Mouse (Mus musculus): Measurements from ENCODE around the gene Col4a4. TPM values are rescaled to one million over a fixed set of nuclear protein-coding genes. Genes with fewer than 3 reads are reported as not detected.

Gene Col4a4
- 0.44 and 0.95 TPM in 2 replicates for polyA plus RNA-seq (2012; rRNA removed; ENCODE audit: low replicate concordance)

DNA sequence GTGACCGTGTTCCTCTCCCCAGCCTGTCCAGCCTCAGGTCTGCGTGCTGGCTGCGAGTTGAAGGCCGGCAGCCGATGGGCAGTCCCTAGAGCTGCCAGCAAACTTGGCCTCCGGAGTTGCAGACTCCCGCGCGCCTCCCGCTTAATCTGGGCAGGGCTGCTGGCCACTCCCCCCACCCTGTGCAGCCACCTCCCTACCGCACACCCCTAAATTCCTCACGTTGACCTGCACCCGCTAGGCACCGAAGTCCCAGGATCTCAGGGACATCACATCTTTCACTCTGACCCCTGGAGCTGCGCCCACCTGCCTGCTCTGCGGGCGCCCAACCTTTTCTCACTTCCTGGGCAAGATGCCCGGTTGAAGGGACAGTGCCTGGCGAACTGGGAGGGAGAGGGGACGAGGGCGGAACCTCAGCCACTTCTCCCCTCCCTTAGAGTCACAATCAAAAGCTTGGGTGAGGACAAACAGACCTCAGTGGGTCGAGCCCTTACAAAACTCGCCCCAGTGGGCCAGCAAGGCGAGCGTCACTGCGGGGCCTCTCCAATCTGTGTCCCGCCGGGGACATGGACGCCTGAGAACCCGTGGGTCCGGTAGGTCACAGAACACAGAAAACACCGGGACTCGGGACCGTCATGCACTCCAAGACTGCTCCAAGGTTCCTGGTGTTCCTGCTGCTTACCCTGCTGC, at the start of gene Col4a4, which contains the start of gene Col4a3:
Gene Col4a4, minus strand, starts transcription at position 137 of the 687 bp plus-strand sequence.
Gene Col4a3, plus strand, starts transcription at position 209 of the 687 bp plus-strand sequence.

Other genes with a start within 250 kb of the Col4a4 start
- 0.11 and 1.0 TPM in 2 replicates for gene Col4a3, start 72 bp upstream of the Col4a4 start, polyA plus RNA-seq (2012; rRNA removed; ENCODE audit: low replicate concordance)
- gene Mff, start 138.0 kb upstream of the Col4a4 start, polyA plus RNA-seq (2012; rRNA removed; ENCODE audit: low replicate concordance): 50.1 and 51.4 TPM in 2 replicates
- gene Tm4sf20, start 181.6 kb upstream of the Col4a4 start, polyA plus RNA-seq (2012; rRNA removed; ENCODE audit: low replicate concordance): not detected in 2 replicates
- not detected in 2 replicates for gene Gm47791, start 184.4 kb upstream of the Col4a4 start, polyA plus RNA-seq (2012; rRNA removed; ENCODE audit: low replicate concordance)

Data from mammary gland, adult 2 months (tissue).